Mouse (Mus musculus) heart, embryonic 10.5 days (tissue): ENCODE results near the gene Gm5294. TPM values are rescaled to one million over a fixed set of nuclear protein-coding genes. Genes with fewer than 3 reads are reported as not detected.

ENCODE experiments used
- DNase-seq: peaks from one replicate; pipeline ENCODE4 v3.0.0-alpha.2; 2017; ENCODE audit warnings: low spot score
- H3K27ac ChIP-seq: fragments of 300-500 bp; sonication (generic); 2 replicates; pipeline ENCODE4 v1.5.1; 2016; ENCODE audit warnings: mild to moderate bottlenecking
- H3K27me3 ChIP-seq: fragments of 300-500 bp; sonication (generic); 2 replicates; pipeline ENCODE4 v1.6.1; 2016; ENCODE audit warnings: mild to moderate bottlenecking; ENCODE audit not compliant: poor library complexity, insufficient read depth, severe bottlenecking
- H3K36me3 ChIP-seq: fragments of 300-500 bp; sonication (generic); 2 replicates; pipeline ENCODE4 v1.6.1; 2016; ENCODE audit warnings: mild to moderate bottlenecking, moderate library complexity
- H3K4me1 ChIP-seq: fragments of 300-500 bp; sonication (generic); 2 replicates; pipeline ENCODE4 v1.6.1; 2016; ENCODE audit warnings: mild to moderate bottlenecking
- H3K4me3 ChIP-seq: fragments of 300-500 bp; sonication (generic); 2 replicates; pipeline ENCODE4 v1.5.1; 2016; ENCODE audit warnings: mild to moderate bottlenecking, moderate library complexity
- H3K9me3 ChIP-seq: fragments of 300-500 bp; sonication (generic); 2 replicates; pipeline ENCODE4 v1.6.1; 2016; ENCODE audit warnings: mild to moderate bottlenecking, moderate library complexity
- WGBS: fragments of 180-500 bp; shearing (Covaris S2); methylation state at CpG from one replicate; pipeline ENCODE4 v1.1.7; 2016; 5-methylcytosine and 5-hydroxymethylcytosine counted together
- polyA plus RNA-seq: library from polyadenylated mRNA; unstranded; fragments of >200 nt; fragmentation: Nextera tagmentation; extraction: Ambion mirVana; gene quantifications from 2 replicates; pipeline ENCODE4 v1.2.1, GENCODE M21; 2016

Gm5294 gene
- polyA plus RNA-seq, 1 experiment from 2014 or later = not detected

DNA sequence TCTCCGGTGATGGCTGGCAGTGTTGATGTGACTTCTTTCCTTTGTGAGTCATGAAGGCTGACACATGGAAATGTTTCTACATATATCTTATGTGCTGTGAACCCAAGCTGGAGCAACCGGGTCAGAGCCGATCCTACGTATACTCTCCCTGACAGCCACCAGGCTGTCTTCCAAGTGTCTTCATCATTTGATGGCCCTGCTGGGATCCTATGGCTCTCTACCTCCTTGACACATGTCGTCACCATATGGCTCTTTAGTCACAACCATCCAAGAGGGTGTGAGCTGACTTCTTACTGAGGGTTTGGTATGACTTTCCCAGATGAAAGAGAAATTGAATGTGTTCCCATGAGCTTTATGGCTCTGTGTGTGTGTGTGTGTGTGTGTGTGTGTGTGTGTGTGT is 15.6 kb upstream of the Gm5294 start:
- Histone ChIP-seq H3K27me3 (0 out of 2 replicates have a peak, but pooled peaks cover 9% of the 10 kb centered on the region), H3K36me3 (0 out of 2 replicates have a peak, but pooled peaks cover 4% of the 10 kb centered on the region), H3K4me1 (0 out of 2 replicates have a peak, but pooled peaks cover 5% of the 10 kb centered on the region), H3K27ac (no peak overlapping the region), H3K9me3 (no peaks in the 10 kb centered on the region), H3K4me3 (no peak overlapping the region)
- no peak for DNase-seq
- 85% methylated on average over 5 of the region's 5 CpGs for WGBS

DNA sequence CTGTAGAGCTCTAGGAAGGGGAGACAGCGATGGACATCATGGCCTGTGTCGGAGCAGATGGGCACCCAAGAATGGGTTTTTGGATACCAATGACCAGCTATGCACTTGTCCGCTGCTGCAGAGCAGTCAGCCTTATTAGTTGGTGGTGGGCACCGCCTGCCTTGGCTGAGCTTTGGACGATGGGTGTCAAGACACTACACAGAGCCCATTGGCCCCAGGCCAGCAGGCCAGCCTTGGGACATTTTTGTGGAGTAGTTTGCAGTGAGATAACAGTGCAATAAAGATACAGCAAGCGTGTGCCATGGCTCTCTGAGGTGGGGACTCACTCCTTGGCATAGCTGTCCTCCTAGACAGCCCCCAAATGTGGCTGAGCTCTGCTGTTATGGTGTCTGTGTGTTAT is 10.1 kb upstream of the Gm5294 start:
- H3K27ac ChIP-seq = no peak overlapping the region
- DNase-seq = no peak
- peaks cover 3% of the 10 kb centered on the region; the same call in 1 of the 2 replicates for H3K4me1 ChIP-seq
- 76% methylated on average over 6 of the region's 6 CpGs for WGBS
- H3K27me3 ChIP-seq = no peaks in the 10 kb centered on the region; the same call in 1 of the 2 replicates
- 0 out of 2 replicates have a peak, but pooled peaks cover 4% of the 10 kb centered on the region for H3K36me3 ChIP-seq
- no peaks in the 10 kb centered on the region for H3K9me3 ChIP-seq
- H3K4me3 ChIP-seq = no peak overlapping the region

DNA sequence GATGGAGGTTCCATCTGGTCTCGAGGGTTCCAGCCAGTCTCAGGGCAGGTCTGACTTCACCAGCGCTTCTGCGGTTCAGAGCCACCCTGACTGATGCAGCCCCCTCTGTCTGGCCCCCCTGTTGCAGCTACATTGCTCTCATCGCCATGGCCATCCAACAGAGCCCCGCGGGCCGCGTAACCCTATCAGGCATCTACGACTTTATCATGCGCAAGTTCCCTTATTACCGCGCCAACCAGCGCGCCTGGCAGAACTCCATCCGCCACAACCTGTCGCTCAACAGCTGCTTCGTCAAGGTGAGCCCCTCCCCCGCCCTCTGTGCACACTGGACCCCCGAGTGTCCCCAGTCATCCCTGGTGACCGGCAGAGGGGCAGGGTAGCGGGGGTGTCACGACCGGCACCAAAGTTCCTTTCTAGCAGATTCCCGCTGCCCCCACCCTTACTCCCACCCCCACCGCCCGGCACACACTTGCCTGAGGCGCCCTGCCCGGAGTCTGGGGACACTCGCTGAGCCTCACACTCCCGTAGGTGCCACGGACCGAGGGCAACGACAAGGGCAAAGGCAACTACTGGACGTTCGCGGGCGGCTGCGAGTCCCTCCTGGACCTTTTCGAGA is 945 bp downstream of the Gm5294 start:
- DNase-seq = no peak
- Histone ChIP-seq H3K9me3 (peaks cover 3% of the 10 kb centered on the region; the same call in 1 of the 2 replicates), H3K27me3 (peaks cover 82% of the 10 kb centered on the region), H3K4me3 (peak overlapping the region; percentile 57), H3K4me1 (peaks cover 17% of the 10 kb centered on the region), H3K27ac (peak overlapping the region; percentile 13; the same call in 1 of the 2 replicates), H3K36me3 (no peaks in the 10 kb centered on the region)
- WGBS = 2% methylated on average over 39 of the region's 39 CpGs

DNA sequence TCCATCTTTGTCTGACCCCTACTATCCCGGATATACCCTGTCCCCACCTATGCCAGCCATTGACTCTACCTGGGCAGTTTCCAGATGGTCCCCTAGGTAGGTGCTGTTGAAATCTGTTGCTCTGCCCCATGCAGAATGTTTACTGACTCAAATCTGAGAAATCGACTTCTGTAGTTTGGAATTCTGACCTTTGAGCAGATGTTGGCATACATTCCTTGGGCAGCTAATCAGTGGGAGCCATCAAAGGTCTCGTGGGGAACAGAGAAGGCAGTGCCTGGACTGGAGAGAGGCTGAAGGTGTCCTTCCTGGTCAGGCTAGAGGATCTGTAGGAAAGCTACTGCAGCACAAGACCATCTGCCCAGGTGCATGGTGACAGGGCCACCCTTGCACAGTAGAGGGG is 5.2 kb downstream of the Gm5294 start:
- Histone ChIP-seq H3K27me3 (peaks cover 60% of the 10 kb centered on the region), H3K27ac (no peak overlapping the region), H3K9me3 (no peaks in the 10 kb centered on the region), H3K4me1 (peaks cover 11% of the 10 kb centered on the region), H3K4me3 (no peak overlapping the region), H3K36me3 (no peaks in the 10 kb centered on the region)
- no peak for DNase-seq
- 55% methylated on average over 3 of the region's 3 CpGs for WGBS

DNA sequence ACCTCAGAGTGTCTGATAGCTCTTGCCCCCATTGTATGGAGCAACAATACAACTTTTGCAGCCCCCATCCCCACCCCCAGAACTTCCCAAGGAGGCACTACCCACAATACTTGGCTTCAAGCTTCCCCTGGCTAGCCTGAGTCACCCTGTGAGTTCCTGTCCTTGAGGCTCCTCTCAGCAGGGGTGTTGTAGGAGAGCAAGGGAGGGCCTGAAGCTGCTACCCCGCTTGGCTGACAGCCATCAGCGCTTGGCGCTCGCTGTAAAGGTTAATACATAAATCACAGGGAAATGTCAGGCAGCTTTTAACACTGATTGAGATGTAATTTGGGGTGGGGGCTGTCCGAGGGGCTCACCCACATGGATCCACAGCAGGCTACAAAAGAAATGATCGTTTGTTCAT is 13.5 kb downstream of the Gm5294 start:
- Histone ChIP-seq H3K27ac (no peak overlapping the region), H3K9me3 (no peaks in the 10 kb centered on the region), H3K4me3 (no peak overlapping the region), H3K36me3 (no peaks in the 10 kb centered on the region), H3K4me1 (no peaks in the 10 kb centered on the region), H3K27me3 (no peaks in the 10 kb centered on the region)
- DNase-seq = no peak
- 48% methylated on average over 6 of the region's 6 CpGs for WGBS

DNA sequence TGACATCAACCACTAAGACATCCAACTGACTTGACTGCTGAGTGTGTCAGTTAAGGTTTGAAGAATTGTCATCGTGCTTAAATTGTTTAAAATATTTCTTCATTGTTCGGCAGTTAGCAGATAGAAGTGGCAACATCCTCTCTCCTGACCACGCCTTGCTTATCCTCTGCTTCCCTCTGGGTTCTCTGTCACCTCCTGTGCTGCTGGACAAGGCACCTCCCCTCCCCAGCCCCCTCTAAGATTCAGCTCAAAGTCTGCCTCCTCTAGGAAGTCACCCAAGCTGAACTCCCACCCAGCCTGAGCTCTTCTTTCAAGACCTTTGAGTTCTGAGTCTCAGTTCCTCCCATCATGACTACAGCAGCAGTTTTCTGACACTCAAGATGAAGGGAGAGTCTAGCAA is 15.0 kb downstream of the Gm5294 start:
- DNase-seq = no peak
- no peaks in the 10 kb centered on the region for H3K36me3 ChIP-seq
- H3K4me1 ChIP-seq = no peaks in the 10 kb centered on the region
- H3K27ac ChIP-seq = no peak overlapping the region
- H3K4me3 ChIP-seq = no peak overlapping the region
- WGBS = 75% methylated on average over 3 of the region's 3 CpGs
- no peaks in the 10 kb centered on the region for H3K27me3 ChIP-seq
- H3K9me3 ChIP-seq = no peaks in the 10 kb centered on the region

DNA sequence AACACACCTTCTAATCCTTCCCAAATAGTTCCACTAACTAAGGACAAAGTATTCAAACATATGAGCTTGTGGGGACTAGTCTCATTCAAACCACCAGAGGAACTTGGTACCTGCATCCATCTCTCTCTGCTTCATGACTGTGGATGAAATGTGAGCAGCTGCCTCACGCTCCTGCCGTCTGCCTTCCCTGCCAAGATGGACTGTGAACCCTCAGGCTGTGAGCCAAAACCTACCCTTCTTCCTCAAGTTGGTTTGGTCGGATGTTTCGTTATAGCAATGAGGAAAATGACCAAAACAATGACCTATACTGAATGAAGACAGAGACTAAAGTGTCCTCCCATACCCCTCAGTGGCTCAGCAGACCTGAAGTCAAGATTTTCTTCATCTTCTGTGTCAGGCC is 21.1 kb downstream of the Gm5294 start:
- no peak for DNase-seq
- Histone ChIP-seq H3K27ac (no peak overlapping the region), H3K36me3 (no peaks in the 10 kb centered on the region), H3K9me3 (no peaks in the 10 kb centered on the region), H3K4me1 (no peaks in the 10 kb centered on the region), H3K4me3 (no peak overlapping the region), H3K27me3 (no peaks in the 10 kb centered on the region)
- 90% methylated on average over 4 of the region's 4 CpGs for WGBS

DNA sequence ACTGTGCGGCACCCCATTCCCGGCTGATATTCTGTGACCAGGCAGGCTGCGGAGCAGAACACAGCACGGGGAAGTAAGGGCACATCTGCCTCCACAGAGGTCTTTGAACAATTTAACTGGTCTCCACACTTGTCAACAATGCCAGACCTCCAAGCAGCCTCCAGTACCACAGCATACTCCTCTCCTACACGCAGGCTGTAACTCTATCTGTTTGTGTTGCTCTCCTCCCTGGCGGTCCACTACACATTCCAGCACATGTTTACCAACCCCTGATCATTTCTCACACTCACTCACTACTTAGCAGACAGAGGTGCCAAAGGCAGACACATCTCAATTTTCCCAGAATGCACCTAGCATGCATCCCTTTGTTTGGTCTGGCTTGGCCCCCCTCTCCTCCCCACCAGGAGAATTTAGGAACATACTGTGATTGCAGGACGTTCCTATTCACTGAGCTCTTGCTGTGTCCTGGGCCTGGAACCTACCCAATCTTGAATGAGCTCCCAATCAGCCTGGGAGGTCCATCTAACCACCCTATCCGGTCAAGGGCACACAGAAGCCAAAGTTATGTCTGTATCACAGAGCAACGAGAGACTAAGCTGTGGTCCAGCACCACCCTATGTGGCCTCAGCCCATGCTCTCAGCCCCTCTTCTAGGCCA is 23.4 kb downstream of the Gm5294 start:
- Histone ChIP-seq H3K4me1 (peaks cover 6% of the 10 kb centered on the region; the same call in 1 of the 2 replicates), H3K9me3 (no peaks in the 10 kb centered on the region), H3K4me3 (no peak overlapping the region), H3K27me3 (peaks cover 7% of the 10 kb centered on the region; the same call in 1 of the 2 replicates), H3K36me3 (no peaks in the 10 kb centered on the region), H3K27ac (no peak overlapping the region)
- WGBS = 68% methylated on average over 9 of the region's 9 CpGs
- no peak for DNase-seq

DNA sequence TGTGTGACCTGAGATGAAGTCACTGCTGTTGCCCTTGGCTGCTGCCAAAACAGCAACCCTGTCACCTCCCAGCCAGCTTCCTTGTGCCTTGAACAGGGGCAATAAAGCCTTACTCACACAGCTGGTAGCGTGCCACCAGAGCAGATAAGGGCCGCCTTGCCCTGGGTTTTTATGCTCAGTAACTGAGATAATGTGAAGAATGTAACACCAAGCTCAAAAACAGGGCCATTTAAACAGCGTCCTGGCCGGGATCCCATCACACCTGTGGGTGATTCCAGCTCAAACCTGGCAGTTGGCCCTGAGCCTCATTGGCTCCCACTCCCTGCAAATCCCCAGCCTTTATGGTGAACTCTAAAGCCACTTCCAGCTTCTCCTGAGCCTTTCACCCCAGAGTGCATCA is 26.6 kb downstream of the Gm5294 start:
- WGBS = 58% methylated on average over 4 of the region's 4 CpGs
- H3K27me3 ChIP-seq = peaks cover 14% of the 10 kb centered on the region
- no peaks in the 10 kb centered on the region for H3K9me3 ChIP-seq
- no peak overlapping the region for H3K27ac ChIP-seq
- no peaks in the 10 kb centered on the region for H3K36me3 ChIP-seq
- no peak overlapping the region for H3K4me3 ChIP-seq
- H3K4me1 ChIP-seq = peaks cover 7% of the 10 kb centered on the region; the same call in 1 of the 2 replicates
- no peak for DNase-seq

DNA sequence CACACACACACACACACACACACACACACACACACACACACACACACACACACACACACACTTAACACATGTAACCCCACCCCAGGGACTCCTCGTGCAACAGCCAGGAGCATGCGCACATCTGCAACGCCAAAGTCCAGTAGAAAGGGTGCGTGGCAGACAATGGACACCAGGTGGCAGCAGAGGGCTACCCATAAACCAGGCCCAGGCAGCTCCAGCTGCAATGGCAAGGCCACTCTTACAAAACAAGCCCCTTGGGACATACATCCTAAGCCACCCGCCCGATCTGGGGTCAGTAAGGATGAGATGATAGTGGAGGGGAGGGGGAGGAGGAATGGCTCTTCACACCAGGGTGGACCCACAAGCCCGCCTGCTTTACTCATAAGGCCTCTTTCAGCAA is 28.2 kb downstream of the Gm5294 start:
- DNase-seq = peak; percentile 92
- 6% methylated on average over 7 of the region's 7 CpGs for WGBS
- no peak overlapping the region for H3K4me3 ChIP-seq

DNA sequence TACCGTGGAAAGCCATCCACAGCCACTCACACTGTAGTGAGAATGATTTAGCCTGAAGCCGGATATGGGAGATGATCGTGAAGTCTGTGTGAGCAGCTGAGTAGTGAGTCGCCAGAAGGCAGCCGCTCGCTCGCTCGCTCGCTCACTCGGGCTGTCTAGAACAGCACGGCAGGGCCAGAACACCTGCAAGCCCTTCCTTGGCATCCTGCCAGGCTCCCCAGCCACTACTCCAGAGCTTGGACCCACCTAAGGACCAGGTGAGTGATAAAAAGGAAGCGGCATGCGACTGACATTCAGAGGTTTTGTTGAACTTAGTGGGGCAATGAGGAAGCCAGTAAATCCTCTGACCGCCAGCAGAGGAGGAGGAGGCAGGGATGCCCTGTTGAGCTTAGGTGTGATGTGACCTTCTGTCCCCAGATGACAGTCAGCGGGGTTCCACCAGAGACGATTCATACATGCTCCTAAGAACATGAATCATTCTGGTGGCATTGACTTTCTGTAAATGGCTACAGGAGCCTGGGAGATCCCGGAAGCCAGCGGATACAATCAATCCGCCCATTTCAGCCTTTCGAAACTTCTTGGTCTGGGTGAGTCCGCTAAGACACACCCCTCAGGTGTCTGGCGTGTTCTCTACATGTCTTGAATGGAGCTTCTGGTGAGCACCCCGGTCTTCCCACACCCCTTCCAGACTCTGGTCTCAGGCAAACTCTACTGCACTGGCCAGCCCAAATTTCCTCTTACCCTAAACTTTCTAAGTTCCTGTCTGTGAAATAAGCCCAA is 30.0 kb downstream of the Gm5294 start:
- Histone ChIP-seq H3K4me3 (no peak overlapping the region), H3K27me3 (peaks cover 14% of the 10 kb centered on the region), H3K9me3 (no peaks in the 10 kb centered on the region), H3K4me1 (peaks cover 7% of the 10 kb centered on the region; the same call in 1 of the 2 replicates), H3K27ac (no peak overlapping the region), H3K36me3 (no peaks in the 10 kb centered on the region)
- no peak for DNase-seq
- WGBS = 75% methylated on average over 23 of the region's 23 CpGs

More for the DNA sequence above, 28.2 kb downstream of the Gm5294 start:
- Histone ChIP-seq H3K27me3 (peaks cover 14% of the 10 kb centered on the region), H3K9me3 (no peaks in the 10 kb centered on the region), H3K4me1 (peaks cover 7% of the 10 kb centered on the region; the same call in 1 of the 2 replicates), H3K36me3 (no peaks in the 10 kb centered on the region), H3K27ac (0 out of 2 replicates have a peak overlapping the region, but pooled peaks have one; percentile 24)

DNA sequence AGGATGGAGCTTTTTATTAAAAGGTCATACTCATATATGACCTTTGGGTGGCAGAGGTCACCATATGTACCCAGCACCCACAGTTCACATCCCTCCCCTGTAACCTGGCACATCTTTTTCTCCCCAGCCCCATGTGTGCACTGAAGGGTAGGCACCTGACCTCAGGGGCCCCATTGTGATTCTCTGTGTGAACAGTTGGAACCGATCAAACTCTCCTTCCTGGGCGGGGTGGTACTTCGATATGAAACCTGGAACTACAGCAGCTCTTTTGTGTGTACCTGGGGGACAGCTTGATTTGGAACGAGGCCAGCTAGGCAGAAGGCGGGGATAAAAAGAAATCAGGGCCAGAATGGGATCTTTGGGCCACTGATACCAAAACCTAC is 30.6 kb downstream of the Gm5294 start:
- no peak for DNase-seq
- Histone ChIP-seq H3K4me1 (peaks cover 7% of the 10 kb centered on the region; the same call in 1 of the 2 replicates), H3K9me3 (no peaks in the 10 kb centered on the region), H3K27me3 (peaks cover 14% of the 10 kb centered on the region), H3K4me3 (no peak overlapping the region), H3K27ac (no peak overlapping the region), H3K36me3 (no peaks in the 10 kb centered on the region)
- WGBS = 82% methylated on average over 5 of the region's 5 CpGs

DNA sequence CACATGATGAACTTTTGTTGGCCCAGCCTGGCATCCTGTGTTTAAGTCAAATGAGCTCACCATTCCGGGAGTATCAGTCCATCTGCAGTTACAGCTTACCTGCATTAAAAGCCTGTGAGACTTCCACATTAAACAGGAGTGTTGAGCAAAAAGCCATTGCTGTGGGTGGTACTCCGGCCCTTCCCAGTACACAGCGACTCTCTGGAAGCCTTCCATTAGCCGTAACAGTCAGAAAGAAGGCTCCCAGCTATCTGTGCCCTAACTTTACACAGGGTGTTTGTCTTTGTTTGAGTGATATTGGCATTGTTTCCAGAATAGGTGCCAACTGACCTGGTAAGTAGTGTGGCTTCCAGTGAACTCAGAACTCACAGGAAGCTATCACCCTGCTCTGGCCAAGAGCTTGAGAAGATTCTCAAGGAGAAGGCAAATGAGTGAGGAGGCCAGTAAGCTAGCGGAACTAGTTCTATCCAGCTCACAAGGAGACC is 31.5 kb downstream of the Gm5294 start:
- H3K4me1 ChIP-seq = peaks cover 7% of the 10 kb centered on the region; the same call in 1 of the 2 replicates
- no peak for DNase-seq
- no peaks in the 10 kb centered on the region for H3K9me3 ChIP-seq
- WGBS = 87% methylated on average over 5 of the region's 5 CpGs
- H3K36me3 ChIP-seq = no peaks in the 10 kb centered on the region
- no peak overlapping the region for H3K27ac ChIP-seq
- H3K4me3 ChIP-seq = no peak overlapping the region
- H3K27me3 ChIP-seq = peaks cover 14% of the 10 kb centered on the region
